9 mouse cellular contexts compared by ENCODE assay signal in the genomic region with DNA sequence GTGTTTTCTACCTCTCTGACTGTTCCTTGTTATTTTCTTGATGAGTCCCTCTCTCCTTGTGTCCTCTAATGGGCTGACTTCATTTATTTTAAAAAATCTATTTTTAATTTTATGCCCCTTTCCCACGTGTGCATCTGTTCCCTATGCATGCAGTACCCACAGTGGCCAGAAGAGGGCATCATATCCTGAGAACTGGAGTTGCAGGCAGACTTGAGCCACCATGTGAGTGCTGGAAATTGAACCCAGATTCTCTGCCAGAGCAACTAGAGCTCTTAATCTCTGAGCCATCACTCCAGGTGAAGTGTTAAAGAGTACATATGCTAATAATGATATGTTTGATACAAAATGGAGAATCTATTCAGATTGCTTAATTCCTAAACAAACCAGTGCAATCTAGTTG. TPM values are rescaled to one million over a fixed set of nuclear protein-coding genes. Genes with fewer than 3 reads are reported as not detected.
DNase-seq lines count a peak whose midpoint lies in the region; ATAC-seq lines count a peak whose summit lies in the region.
"Had no signal": no experiment of that assay in that cellular context is flagged by ENCODE, and none has a peak within 500 bp of the region (broad histone marks: within the 10 kb centered on the region; RNA-seq: fewer than 3 reads in every experiment).

No protein-coding gene starts in this region.

- WGBS in liver, embryonic 12.5 days (ENCODE audit: insufficient replicate concordance): 21% methylated on average over 1 of the region's 1 CpGs

- peak; percentile 34 for DNase-seq in adrenal gland, postnatal 10 days
- no peak for DNase-seq in adrenal gland, postnatal 25 days
- peak; percentile 50 for DNase-seq in liver
- DNase-seq in layer of hippocampus, adult 11-12 months (ENCODE audit: low spot score): no peak

- no peak overlapping the region for H3K4me2 ChIP-seq in liver, embryonic 12.5 days
- H3K4me2 ChIP-seq: heart, embryonic 13.5 days had no signal

- no peaks in the 10 kb centered on the region for H3K9me3 ChIP-seq in liver, embryonic 12.5 days (replicated peaks)
- H3K9me3 ChIP-seq: heart, embryonic 13.5 days had no signal

- no peak overlapping the region for H3K4me3 ChIP-seq in liver, embryonic 12.5 days
- H3K4me3 ChIP-seq: heart, embryonic 13.5 days had no signal

- no peak overlapping the region for H3K27ac ChIP-seq in liver, embryonic 12.5 days
- H3K27ac ChIP-seq: heart, embryonic 13.5 days had no signal

- no peaks in the 10 kb centered on the region for H3K4me1 ChIP-seq in liver, embryonic 12.5 days
- H3K4me1 ChIP-seq: heart, embryonic 13.5 days had no signal

- ATAC-seq in liver, embryonic 12.5 days: no peak
- ATAC-seq in common myeloid progenitor, adult 5-6 weeks (replicated peaks; ENCODE audit: low read depth, poor library complexity, severe bottlenecking): peak; percentile 78
- ATAC-seq in megakaryocyte progenitor cell, adult 5-6 weeks (replicated peaks; ENCODE audit: poor library complexity): peak; percentile 97
- no peak for ATAC-seq in activated CD4-positive, CD25-positive, alpha-beta regulatory T cell, adult 4 months

- H3K9ac ChIP-seq in liver, embryonic 12.5 days: no peak overlapping the region
- H3K9ac ChIP-seq: heart, embryonic 13.5 days had no signal

- H3K27me3 ChIP-seq in liver, embryonic 12.5 days (replicated peaks): no peaks in the 10 kb centered on the region
- H3K27me3 ChIP-seq: heart, embryonic 13.5 days had no signal

- no peaks in the 10 kb centered on the region for H3K36me3 ChIP-seq in liver, embryonic 12.5 days
- H3K36me3 ChIP-seq: heart, embryonic 13.5 days had no signal

RNA-seq across cellular contexts. Expression of a gene that starts 58.7 kb away (rescaled TPM):
- 10 to 100 TPM; 22.6 to 30.1 TPM for total RNA-seq in adrenal gland, postnatal 10 days (2021)
- total RNA-seq in adrenal gland, postnatal 25 days (2021): 17.9 and 22.6 TPM in 2 replicates
- 1.3 and 1.7 TPM in 2 replicates for polyA plus RNA-seq in liver, embryonic 12.5 days (2016; fragmentation: Nextera tagmentation; extraction: Ambion mirVana)
- total RNA-seq in common myeloid progenitor, adult 5-6 weeks (2017): 0.69 TPM in 1 of 2 replicates, not detected in the other
- total RNA-seq in megakaryocyte progenitor cell, adult 5-6 weeks (2015): not detected in 2 replicates
- total RNA-seq in megakaryocyte progenitor cell, adult 5-6 weeks (2017): not detected in 2 replicates
- not detected for polyA plus RNA-seq in activated CD4-positive, CD25-positive, alpha-beta regulatory T cell, adult 4 months (2017; shearing (Covaris generic))

Comparison
In these comparisons a context has a peak if more than half of its experiments do, and no peak if none do; other contexts are left out.
1. DNase-seq: peak in adrenal gland, postnatal 10 days (single experiment) and liver (single experiment); none in adrenal gland, postnatal 25 days (single experiment) and layer of hippocampus, adult 11-12 months (single experiment).
2. ATAC-seq: peak in common myeloid progenitor, adult 5-6 weeks (single experiment) and megakaryocyte progenitor cell, adult 5-6 weeks (single experiment); none in liver, embryonic 12.5 days (single experiment) and activated CD4-positive, CD25-positive, alpha-beta regulatory T cell, adult 4 months (single experiment).
3. RNA of a gene that starts 58.7 kb away (total RNA-seq): 22.6 to 30.1 TPM in adrenal gland, postnatal 10 days and 17.9 to 22.6 TPM in adrenal gland, postnatal 25 days; 0.69 TPM in common myeloid progenitor, adult 5-6 weeks and not detected in megakaryocyte progenitor cell, adult 5-6 weeks; every median in the first group is over 10 times any median in the second.